Mouse (Mus musculus) G1E (cell line): ENCODE results near the gene Tchp.

Experiments used
- CTCF ChIP-seq: IDR thresholded peaks from 2 replicates; pipeline ENCODE4 v1.5.1; 2012; ENCODE audit warnings: low read depth, low read length, inconsistent platforms, mixed read lengths
- TAL1 ChIP-seq: conservative IDR thresholded peaks from 2 replicates; pipeline ENCODE4 v1.6.1; 2012; ENCODE audit warnings: low read depth, low read length, inconsistent platforms, mixed read lengths

DNA sequence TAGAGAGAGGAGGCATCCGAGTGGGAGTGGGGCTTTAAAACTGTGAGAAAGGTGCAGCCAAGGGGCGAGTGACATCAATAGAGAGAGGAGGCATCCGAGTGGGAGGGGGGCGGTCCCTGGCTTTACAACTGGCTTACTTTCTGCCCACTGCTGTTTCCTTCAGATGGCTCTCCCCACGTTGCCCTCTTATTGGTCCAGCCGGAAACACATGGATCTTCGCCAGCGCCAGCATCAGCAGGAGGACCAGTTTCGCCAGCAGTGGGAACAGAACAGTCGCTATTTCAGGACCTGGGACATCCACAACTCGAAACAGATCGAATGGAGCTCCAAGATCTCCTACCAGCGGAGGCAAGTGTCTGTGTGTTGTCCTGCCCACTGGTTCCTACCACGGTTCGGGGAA is 931 bp downstream of the Tchp start:
- no peak for TF ChIP-seq CTCF
- TF ChIP-seq TAL1: no peak
